Mouse (Mus musculus) telencephalon, adult 2 months (tissue): ENCODE data around the gene Fsd1l.
A peak's percentile ranks its signal among the peaks of the same experiment; 100 is the strongest.

Experiments
- DNase-seq: peaks from one replicate; pipeline ENCODE4 v3.0.0-alpha.2; 2011; ENCODE audit warnings: low read depth, low spot score

Fsd1l gene

DNA sequence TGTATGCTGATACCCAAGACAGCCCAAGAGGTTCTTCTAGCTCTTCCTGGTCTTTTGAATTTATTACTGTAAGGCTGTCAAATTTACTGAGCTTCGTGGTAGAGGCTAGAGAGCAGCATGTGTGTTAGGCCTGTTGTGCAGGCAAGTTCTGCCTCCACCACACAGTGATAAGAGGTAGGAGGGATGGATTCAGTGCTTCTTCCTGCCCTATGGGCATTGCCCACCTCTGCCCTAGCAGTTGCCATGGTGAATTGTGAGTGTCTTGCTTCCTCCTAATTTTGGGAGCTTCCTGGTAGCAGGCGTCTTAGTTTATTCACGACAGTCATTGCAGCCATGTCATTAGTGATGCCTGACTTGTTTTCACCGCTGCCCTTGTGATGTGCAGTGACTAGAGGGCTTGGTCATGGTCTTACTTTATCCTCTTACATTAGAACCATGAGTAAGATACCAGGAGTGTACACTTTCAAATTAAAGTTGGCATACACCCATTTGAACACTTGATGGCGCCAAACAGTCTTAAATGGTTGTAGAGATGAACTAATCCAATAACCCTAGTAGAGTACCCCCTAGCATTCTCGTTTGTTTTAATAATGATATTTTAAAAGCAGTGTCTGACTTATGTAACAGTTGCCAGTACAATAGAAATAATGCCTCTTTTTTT, 107.8 kb downstream of the Fsd1l start:
- no peak for DNase-seq

DNA sequence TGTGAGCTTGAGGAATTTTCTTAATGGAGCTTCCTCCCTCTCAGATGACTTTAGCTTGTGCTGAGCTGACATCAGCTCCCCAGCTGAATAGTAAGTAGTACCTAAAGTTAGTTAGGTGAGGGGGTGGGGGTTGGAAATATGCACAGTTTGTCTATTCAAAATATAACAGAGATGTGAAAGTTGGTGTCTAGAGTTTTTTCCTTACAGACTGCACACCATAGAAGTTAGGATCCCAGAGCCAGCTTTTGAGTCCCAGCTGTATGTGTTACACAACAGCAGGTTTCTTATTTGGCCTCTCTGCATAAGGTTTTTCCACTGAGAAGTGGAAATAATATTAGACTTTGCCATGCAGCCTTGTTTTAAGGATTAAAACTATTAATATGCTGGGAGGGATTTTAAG, 118.6 kb downstream of the Fsd1l start:
- DNase-seq: peak; percentile 77

DNA sequence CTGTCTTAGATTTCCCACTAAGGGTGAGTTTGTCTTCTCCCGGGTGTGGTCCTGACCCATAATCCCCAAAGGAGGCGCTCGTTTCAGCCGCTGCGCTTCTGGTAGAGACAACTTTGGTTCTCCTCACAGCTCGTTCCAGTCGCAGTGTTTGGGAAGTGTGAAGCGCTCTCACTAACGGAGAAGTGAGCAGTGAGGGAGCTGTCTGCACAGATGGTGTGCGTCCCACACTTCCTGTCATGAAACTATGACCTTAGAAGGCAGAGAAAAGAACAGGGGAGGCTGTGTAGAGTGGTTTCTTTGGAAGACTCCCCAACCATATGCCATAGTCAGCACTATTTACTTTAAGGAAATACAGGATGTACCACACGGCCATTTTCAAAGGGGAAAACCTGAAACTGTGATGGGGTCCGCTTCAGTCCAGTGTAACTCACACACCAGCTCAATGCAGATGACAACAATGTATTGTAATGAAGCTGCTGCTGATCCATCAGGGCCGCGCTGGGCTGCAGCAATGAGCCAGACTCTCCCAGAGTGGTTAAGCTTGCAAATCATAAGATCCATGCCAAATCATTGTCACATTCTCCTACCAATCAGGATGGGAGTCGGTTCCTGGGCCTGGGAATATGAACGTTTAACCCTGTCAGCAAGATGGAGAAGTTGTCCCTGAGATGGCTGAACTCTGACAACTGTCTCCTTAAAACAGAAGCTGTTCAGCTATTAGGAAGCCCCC, 119.3 kb downstream of the Fsd1l start:
- peak; percentile 88 for DNase-seq
